Mouse (Mus musculus): ENCODE data around the gene Vmn2r66. TPM values are rescaled to one million over a fixed set of nuclear protein-coding genes. Genes with fewer than 3 reads are reported as not detected.

Vmn2r66 gene
- polyA plus RNA-seq (2015; fragmentation: Nextera tagmentation; extraction: Ambion mirVana) = not detected in 2 replicates

DNA sequence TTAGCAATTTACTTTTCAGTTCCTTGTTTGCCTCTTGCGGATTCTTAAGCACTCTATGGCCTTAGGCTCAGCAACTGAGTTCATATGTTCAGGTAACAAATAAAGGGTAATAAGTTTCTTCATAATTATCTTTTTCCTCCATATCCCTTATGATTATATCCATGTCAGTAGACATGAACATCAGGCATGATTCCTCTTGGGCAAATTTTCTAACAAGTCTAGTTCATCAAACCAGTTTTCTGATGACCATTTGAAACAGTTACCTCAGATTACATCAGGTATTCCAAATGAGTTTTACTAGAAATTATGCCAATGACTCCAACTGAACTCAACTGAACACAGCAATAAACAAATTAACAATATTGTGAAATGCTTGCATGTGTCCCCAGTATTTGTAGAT, at the start of gene Vmn2r66:
Vmn2r66 (minus strand) TSS at position 101 of the 400 bp plus-strand sequence.

DNA sequence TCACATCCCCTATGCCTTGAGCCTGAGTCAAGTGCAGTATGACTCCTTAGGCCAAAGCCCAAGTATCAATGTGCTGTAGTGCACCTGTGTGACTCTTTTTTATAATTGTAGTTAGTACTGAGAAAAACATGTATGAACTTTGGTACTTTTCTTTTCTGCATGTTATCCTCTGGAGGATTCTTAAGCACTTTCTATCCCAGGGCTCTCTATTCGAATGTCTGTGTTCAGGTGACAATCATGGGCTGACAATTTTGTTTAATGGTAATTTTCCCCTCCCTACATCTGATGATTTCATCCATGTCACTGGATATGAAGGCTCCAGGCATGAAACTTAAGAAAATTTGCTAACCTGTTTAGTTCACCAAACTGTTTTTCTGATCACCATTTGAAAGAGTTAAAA, 48.1 kb downstream of the Vmn2r66 start, which contains the start of gene Vmn2r65:
Vmn2r65 (minus strand) TSS at position 101 of the 400 bp plus-strand sequence.

Other genes starting within 250 kb of the Vmn2r66 start
- not detected in 2 replicates for gene Olfr291, start 158.7 kb downstream of the Vmn2r66 start, polyA plus RNA-seq (2015; fragmentation: Nextera tagmentation; extraction: Ambion mirVana)
- not detected in 2 replicates for gene Vmn2r65, start 48.2 kb downstream of the Vmn2r66 start, polyA plus RNA-seq (2015; fragmentation: Nextera tagmentation; extraction: Ambion mirVana)
- not detected in 2 replicates for gene Vmn2r67, start 143.7 kb upstream of the Vmn2r66 start, polyA plus RNA-seq (2015; fragmentation: Nextera tagmentation; extraction: Ambion mirVana)
- gene Vmn2r68, start 225.5 kb upstream of the Vmn2r66 start, polyA plus RNA-seq (2015; fragmentation: Nextera tagmentation; extraction: Ambion mirVana) = not detected in 2 replicates